Mouse (Mus musculus): ENCODE data around the gene Vcl. TPM values are rescaled to one million over a fixed set of nuclear protein-coding genes. Genes with fewer than 3 reads are reported as not detected.

Gene Vcl
- polyA plus RNA-seq, 1 experiment from 2014 or later, result 82.2 TPM

- no peaks in the 10 kb centered on the region for H3K27me3 ChIP-seq
- no peak for ATAC-seq (replicated peaks; ENCODE audit: insufficient number of reproducible peaks, insufficient read depth, low FRiP score, low read depth)
- no peak overlapping the region for H3K4me3 ChIP-seq
- no peak overlapping the region for H3K9ac ChIP-seq
- peaks cover 42% of the 10 kb centered on the region for H3K36me3 ChIP-seq
- WGBS, result 35% methylated on average over 2 of the region's 2 CpGs
- H3K4me2 ChIP-seq, result no peak overlapping the region
- H3K27ac ChIP-seq, result no peak overlapping the region; the same call in 1 of the 2 replicates
- no peaks in the 10 kb centered on the region for H3K9me3 ChIP-seq (replicated peaks)
- peaks cover 6% of the 10 kb centered on the region for H3K4me1 ChIP-seq (replicated peaks)
Observed at GRCm38 (mm10) chr14:20983832-20984231, 54.6 kb downstream of the Vcl start.

- H3K4me3 ChIP-seq, result no peak overlapping the region
- H3K9ac ChIP-seq, result no peak overlapping the region
- H3K9me3 ChIP-seq (replicated peaks), result no peaks in the 10 kb centered on the region
- no peak for ATAC-seq (replicated peaks; ENCODE audit: insufficient number of reproducible peaks, insufficient read depth, low FRiP score, low read depth)
- WGBS, result 38% methylated on average over 3 of the region's 3 CpGs
- H3K4me1 ChIP-seq (replicated peaks), result peaks cover 6% of the 10 kb centered on the region
- peaks cover 43% of the 10 kb centered on the region for H3K36me3 ChIP-seq
- H3K27me3 ChIP-seq, result no peaks in the 10 kb centered on the region
- H3K27ac ChIP-seq, result no peak overlapping the region
- no peak overlapping the region for H3K4me2 ChIP-seq
Observed at GRCm38 (mm10) chr14:20985482-20985881, 56.3 kb downstream of the Vcl start.

- WGBS, result 78% methylated on average over 1 of the region's 1 CpGs
- Histone ChIP-seq H3K9ac (no peak overlapping the region), H3K4me1 (replicated peaks) (peaks cover 11% of the 10 kb centered on the region; the same call in 1 of the 2 replicates), H3K27me3 (no peaks in the 10 kb centered on the region), H3K36me3 (peaks cover 42% of the 10 kb centered on the region), H3K4me3 (no peak overlapping the region), H3K27ac (no peak overlapping the region), H3K4me2 (no peak overlapping the region), H3K9me3 (replicated peaks) (no peaks in the 10 kb centered on the region)
- no peak for ATAC-seq (replicated peaks; ENCODE audit: insufficient number of reproducible peaks, insufficient read depth, low FRiP score, low read depth)
Observed at GRCm38 (mm10) chr14:20991492-20991891, 62.3 kb downstream of the Vcl start.

- peaks cover 30% of the 10 kb centered on the region for H3K36me3 ChIP-seq
- H3K4me1 ChIP-seq (replicated peaks), result peaks cover 12% of the 10 kb centered on the region; the same call in 1 of the 2 replicates
- H3K4me3 ChIP-seq, result no peak overlapping the region
- H3K27ac ChIP-seq, result 0 out of 2 replicates have a peak overlapping the region, but pooled peaks have one; percentile 12
- ATAC-seq (replicated peaks; ENCODE audit: insufficient number of reproducible peaks, insufficient read depth, low FRiP score, low read depth), result no peak
- no peak overlapping the region for H3K4me2 ChIP-seq
- no peaks in the 10 kb centered on the region for H3K27me3 ChIP-seq
- 56% methylated on average over 3 of the region's 3 CpGs for WGBS
- no peak overlapping the region for H3K9ac ChIP-seq
- H3K9me3 ChIP-seq (replicated peaks), result no peaks in the 10 kb centered on the region
Observed at GRCm38 (mm10) chr14:20993067-20993691, 64.0 kb downstream of the Vcl start.

GRCm38 (mm10) chr14:20994475-20994874 is 65.3 kb downstream of the Vcl start:
- H3K9ac ChIP-seq, result no peak overlapping the region
- H3K27ac ChIP-seq, result 0 out of 2 replicates have a peak overlapping the region, but pooled peaks have one; percentile 34
- peaks cover 27% of the 10 kb centered on the region for H3K36me3 ChIP-seq
- peaks cover 12% of the 10 kb centered on the region; the same call in 1 of the 2 replicates for H3K4me1 ChIP-seq (replicated peaks)
- no peak for ATAC-seq (replicated peaks; ENCODE audit: insufficient number of reproducible peaks, insufficient read depth, low FRiP score, low read depth)
- no peaks in the 10 kb centered on the region for H3K9me3 ChIP-seq (replicated peaks)
- no peak overlapping the region for H3K4me3 ChIP-seq
- H3K27me3 ChIP-seq, result no peaks in the 10 kb centered on the region
- no peak overlapping the region for H3K4me2 ChIP-seq
- 53% methylated on average over 3 of the region's 3 CpGs for WGBS

- H3K4me3 ChIP-seq, result no peak overlapping the region
- no peak overlapping the region for H3K27ac ChIP-seq
- H3K4me1 ChIP-seq (replicated peaks), result peaks cover 12% of the 10 kb centered on the region; the same call in 1 of the 2 replicates
- peaks cover 29% of the 10 kb centered on the region for H3K36me3 ChIP-seq
- no peak overlapping the region for H3K4me2 ChIP-seq
- WGBS, result 82% methylated on average over 2 of the region's 2 CpGs
- no peaks in the 10 kb centered on the region for H3K9me3 ChIP-seq (replicated peaks)
- no peak for ATAC-seq (replicated peaks; ENCODE audit: insufficient number of reproducible peaks, insufficient read depth, low FRiP score, low read depth)
- no peak overlapping the region for H3K9ac ChIP-seq
- H3K27me3 ChIP-seq, result no peaks in the 10 kb centered on the region
Observed at GRCm38 (mm10) chr14:20995497-20995896, 66.3 kb downstream of the Vcl start.

GRCm38 (mm10) chr14:20996361-20996760 is 67.2 kb downstream of the Vcl start:
- Histone ChIP-seq H3K27me3 (no peaks in the 10 kb centered on the region), H3K4me2 (no peak overlapping the region), H3K9me3 (replicated peaks) (no peaks in the 10 kb centered on the region), H3K36me3 (peaks cover 27% of the 10 kb centered on the region), H3K4me1 (replicated peaks) (peaks cover 12% of the 10 kb centered on the region; the same call in 1 of the 2 replicates), H3K9ac (no peak overlapping the region), H3K27ac (no peak overlapping the region), H3K4me3 (no peak overlapping the region)
- WGBS, result 51% methylated on average over 5 of the region's 5 CpGs
- no peak for ATAC-seq (replicated peaks; ENCODE audit: insufficient number of reproducible peaks, insufficient read depth, low FRiP score, low read depth)

- Histone ChIP-seq H3K9ac (no peak overlapping the region), H3K27ac (no peak overlapping the region), H3K4me3 (no peak overlapping the region), H3K9me3 (replicated peaks) (no peaks in the 10 kb centered on the region), H3K36me3 (peaks cover 27% of the 10 kb centered on the region), H3K27me3 (no peaks in the 10 kb centered on the region), H3K4me2 (no peak overlapping the region), H3K4me1 (replicated peaks) (peaks cover 12% of the 10 kb centered on the region; the same call in 1 of the 2 replicates)
- WGBS, result 68% methylated on average over 3 of the region's 3 CpGs
- no peak for ATAC-seq (replicated peaks; ENCODE audit: insufficient number of reproducible peaks, insufficient read depth, low FRiP score, low read depth)
Observed at GRCm38 (mm10) chr14:20997548-20997947, 68.3 kb downstream of the Vcl start.

GRCm38 (mm10) chr14:20999617-21000016 is 70.4 kb downstream of the Vcl start:
- no peak overlapping the region for H3K9ac ChIP-seq
- H3K4me1 ChIP-seq (replicated peaks), result peaks cover 6% of the 10 kb centered on the region; the same call in 1 of the 2 replicates
- H3K27ac ChIP-seq, result no peak overlapping the region
- no peak overlapping the region for H3K4me3 ChIP-seq
- peaks cover 36% of the 10 kb centered on the region for H3K36me3 ChIP-seq
- no peak overlapping the region for H3K4me2 ChIP-seq
- H3K9me3 ChIP-seq (replicated peaks), result no peaks in the 10 kb centered on the region
- H3K27me3 ChIP-seq, result no peaks in the 10 kb centered on the region
- 89% methylated on average over 4 of the region's 4 CpGs for WGBS
- no peak for ATAC-seq (replicated peaks; ENCODE audit: insufficient number of reproducible peaks, insufficient read depth, low FRiP score, low read depth)

GRCm38 (mm10) chr14:21013800-21014334 is 84.7 kb downstream of the Vcl start:
- H3K36me3 ChIP-seq, result peaks cover 70% of the 10 kb centered on the region
- H3K4me3 ChIP-seq, result no peak overlapping the region
- no peak overlapping the region for H3K9ac ChIP-seq
- no peak overlapping the region for H3K27ac ChIP-seq
- WGBS, result 81% methylated on average over 5 of the region's 5 CpGs
- H3K9me3 ChIP-seq (replicated peaks), result no peaks in the 10 kb centered on the region
- H3K4me1 ChIP-seq (replicated peaks), result no peaks in the 10 kb centered on the region
- no peaks in the 10 kb centered on the region for H3K27me3 ChIP-seq
- no peak for ATAC-seq (replicated peaks; ENCODE audit: insufficient number of reproducible peaks, insufficient read depth, low FRiP score, low read depth)
- H3K4me2 ChIP-seq, result no peak overlapping the region

GRCm38 (mm10) chr14:21017871-21018270 is 88.7 kb downstream of the Vcl start:
- Histone ChIP-seq H3K27me3 (no peaks in the 10 kb centered on the region), H3K4me3 (no peak overlapping the region), H3K4me2 (no peak overlapping the region), H3K27ac (no peak overlapping the region), H3K36me3 (peaks cover 79% of the 10 kb centered on the region), H3K9me3 (replicated peaks) (no peaks in the 10 kb centered on the region), H3K4me1 (replicated peaks) (no peaks in the 10 kb centered on the region), H3K9ac (no peak overlapping the region)
- 90% methylated on average over 5 of the region's 5 CpGs for WGBS
- no peak for ATAC-seq (replicated peaks; ENCODE audit: insufficient number of reproducible peaks, insufficient read depth, low FRiP score, low read depth)

GRCm38 (mm10) chr14:21018977-21019376 is 89.8 kb downstream of the Vcl start:
- WGBS, result 58% methylated on average over 3 of the region's 3 CpGs
- no peak overlapping the region for H3K27ac ChIP-seq
- no peaks in the 10 kb centered on the region for H3K9me3 ChIP-seq (replicated peaks)
- no peaks in the 10 kb centered on the region for H3K4me1 ChIP-seq (replicated peaks)
- 0 out of 2 replicates have a peak, but pooled peaks have one; percentile 35 for ATAC-seq (replicated peaks; ENCODE audit: insufficient number of reproducible peaks, insufficient read depth, low FRiP score, low read depth)
- no peak overlapping the region for H3K9ac ChIP-seq
- no peaks in the 10 kb centered on the region for H3K27me3 ChIP-seq
- H3K4me2 ChIP-seq, result no peak overlapping the region
- peaks cover 79% of the 10 kb centered on the region for H3K36me3 ChIP-seq
- no peak overlapping the region for H3K4me3 ChIP-seq

All from heart, embryonic 15.5 days (tissue).